Mouse (Mus musculus): Measurements from ENCODE around the gene Abca6. TPM values are rescaled to one million over a fixed set of nuclear protein-coding genes. Genes with fewer than 3 reads are reported as not detected.

The Abca6 gene
- polyA plus RNA-seq, 1 experiment from 2014 or later = 6.3 TPM

Other genes with a start within 250 kb of the Abca6 start
- 1.6 and 3.8 TPM in 2 replicates for gene Abca8a, start 155.8 kb downstream of the Abca6 start, polyA plus RNA-seq (2015; fragmentation: Nextera tagmentation; extraction: Ambion mirVana)
- gene Abca9, start 83.6 kb downstream of the Abca6 start, polyA plus RNA-seq (2015; fragmentation: Nextera tagmentation; extraction: Ambion mirVana) = 1.1 and 1.2 TPM in 2 replicates
- 0.55 and 0.86 TPM in 2 replicates for gene Abca5, start 85.9 kb upstream of the Abca6 start, polyA plus RNA-seq (2015; fragmentation: Nextera tagmentation; extraction: Ambion mirVana)
- 4.9 and 5.0 TPM in 2 replicates for gene Map2k6, start 147.3 kb upstream of the Abca6 start, polyA plus RNA-seq (2015; fragmentation: Nextera tagmentation; extraction: Ambion mirVana)

Data from liver, embryonic 15.5 days (tissue).